Mouse (Mus musculus) spleen, adult 12 weeks (tissue): ENCODE results near the gene Mepce.
"Not testable (repeated sequence)": the region's sequence is repeated elsewhere in the genome, so short reads cannot be mapped to it uniquely, and the experiment has no call there.

ENCODE experiments used
- DNase-seq: peaks from one replicate; pipeline ENCODE4 v3.0.0; 2022; ENCODE audit warnings: low spot score

Mepce gene

DNA sequence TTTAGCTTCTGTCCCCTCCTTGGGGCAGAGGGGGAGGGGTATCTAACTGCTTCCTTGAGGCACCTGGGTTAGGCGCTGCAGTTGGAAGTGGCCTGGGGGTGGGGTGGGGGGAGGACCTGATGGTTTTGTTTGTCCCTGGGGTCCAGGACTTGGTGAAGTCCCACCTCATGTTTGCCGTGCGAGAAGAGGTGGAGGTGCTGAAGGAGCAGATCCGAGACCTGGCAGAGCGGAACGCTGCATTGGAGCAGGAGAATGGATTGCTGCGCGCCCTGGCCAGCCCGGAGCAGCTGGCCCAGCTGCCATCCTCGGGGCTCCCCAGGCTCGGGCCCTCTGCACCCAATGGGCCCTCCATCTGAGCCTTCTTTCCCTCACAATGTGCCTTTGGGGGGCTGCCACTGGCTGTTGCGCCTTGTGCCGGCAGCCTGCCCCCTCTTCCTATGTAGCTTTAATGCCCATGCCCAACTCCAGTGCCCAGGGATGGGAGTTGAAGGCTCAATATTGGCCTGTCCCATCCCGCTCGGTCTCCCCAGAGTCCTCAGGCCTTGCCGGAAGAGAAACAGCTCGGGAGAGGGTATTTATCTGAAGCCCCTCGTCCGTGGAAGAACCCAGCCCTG is 28.4 kb downstream of the Mepce start:
- DNase-seq: no peak

DNA sequence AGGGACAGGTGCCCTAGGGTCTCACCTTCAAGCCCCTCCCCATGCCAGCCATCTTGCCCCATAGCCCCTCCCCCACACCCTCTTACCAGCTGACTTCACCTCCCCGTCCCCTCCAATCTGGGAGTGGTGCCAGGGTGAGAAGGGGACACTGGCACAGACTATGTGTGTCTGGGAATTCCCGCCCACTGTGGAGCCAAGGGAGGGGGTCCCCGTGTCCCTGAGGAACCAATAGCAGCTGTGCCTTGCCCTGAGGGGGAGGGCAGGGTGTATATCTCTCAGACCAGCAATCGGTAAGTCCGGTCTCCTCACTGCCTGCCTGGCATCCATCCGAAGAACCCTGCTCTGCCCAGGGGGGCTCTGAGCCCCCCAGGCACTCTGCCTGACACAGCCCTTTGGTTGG is 29.6 kb downstream of the Mepce start:
- no peak for DNase-seq

DNA sequence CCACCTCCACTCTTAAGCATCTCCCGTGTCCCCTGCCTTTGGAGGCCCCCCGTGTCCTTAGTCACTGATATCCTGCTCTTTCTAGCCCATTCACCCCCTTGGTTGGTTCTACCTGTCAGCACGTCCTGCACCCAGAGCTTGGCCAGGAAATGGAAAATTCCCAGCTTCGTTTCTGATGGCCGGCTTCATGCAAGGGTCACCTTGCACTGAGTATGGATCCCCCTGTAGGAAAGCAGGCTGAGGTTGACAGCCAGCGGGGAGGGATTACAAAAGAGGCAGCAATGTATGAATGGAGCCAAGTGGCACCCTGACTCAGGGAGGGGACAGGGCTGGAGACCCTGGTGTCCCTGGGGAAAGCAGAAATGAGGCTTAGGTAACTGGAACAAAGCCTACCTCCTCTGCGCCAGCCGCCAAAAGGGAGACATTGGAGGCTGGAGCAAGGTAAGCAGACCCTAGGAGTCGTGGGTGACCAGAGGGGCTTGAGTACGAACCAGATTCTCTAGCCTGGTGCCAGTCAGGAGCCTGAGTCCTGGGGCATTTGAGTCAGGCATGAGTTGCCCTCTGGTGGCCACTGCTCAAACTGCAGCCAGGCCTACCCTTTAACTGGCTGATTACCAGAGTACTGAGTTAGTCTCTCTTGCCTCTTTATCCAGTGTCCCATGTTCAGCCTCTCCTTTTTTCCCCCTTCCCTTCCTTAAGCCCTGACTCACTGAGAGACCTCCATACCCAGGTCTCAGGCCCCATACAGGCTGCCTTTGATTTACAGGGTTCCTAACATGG is 30.4 kb downstream of the Mepce start:
- peak; percentile 79 for DNase-seq

DNA sequence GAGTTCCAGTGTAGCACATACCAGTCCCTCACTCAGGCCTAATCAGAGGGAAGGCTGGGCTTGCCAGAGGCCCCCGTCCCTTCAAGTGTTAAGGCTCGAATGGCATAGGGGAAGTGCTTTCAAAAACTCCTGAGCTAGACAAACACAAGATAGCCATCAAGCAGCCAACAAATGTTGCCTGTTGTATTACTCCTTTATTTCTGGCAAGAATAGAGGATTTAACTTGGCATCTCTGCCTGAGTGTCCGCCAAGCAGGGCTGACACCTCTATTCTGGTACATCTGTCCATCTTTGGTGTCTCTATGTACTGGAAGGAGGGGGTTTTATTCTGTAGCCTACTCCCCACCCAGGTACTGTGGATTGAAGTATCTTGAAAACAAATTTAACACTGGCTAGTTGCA is 31.3 kb downstream of the Mepce start:
- no peak for DNase-seq

DNA sequence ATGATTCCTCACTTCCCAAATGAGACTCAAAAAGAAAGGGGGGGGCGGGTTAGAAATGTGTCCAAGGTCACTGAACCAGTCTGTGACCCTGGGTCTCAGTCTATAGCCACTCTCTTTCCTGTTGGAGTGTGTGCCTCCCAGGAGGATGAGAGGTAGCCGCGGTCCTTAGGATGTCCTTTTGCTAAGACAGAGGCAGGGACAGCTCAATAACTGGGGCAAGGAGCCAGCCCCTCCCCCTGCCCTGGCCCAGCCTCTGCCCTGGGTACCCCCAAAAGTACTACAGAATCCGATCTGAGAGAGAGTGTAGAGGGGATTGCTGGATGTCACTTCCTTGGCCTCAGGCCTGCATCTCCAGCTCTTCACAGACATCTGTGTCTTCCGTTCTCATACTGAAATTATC is 32.0 kb downstream of the Mepce start:
- DNase-seq: no peak

DNA sequence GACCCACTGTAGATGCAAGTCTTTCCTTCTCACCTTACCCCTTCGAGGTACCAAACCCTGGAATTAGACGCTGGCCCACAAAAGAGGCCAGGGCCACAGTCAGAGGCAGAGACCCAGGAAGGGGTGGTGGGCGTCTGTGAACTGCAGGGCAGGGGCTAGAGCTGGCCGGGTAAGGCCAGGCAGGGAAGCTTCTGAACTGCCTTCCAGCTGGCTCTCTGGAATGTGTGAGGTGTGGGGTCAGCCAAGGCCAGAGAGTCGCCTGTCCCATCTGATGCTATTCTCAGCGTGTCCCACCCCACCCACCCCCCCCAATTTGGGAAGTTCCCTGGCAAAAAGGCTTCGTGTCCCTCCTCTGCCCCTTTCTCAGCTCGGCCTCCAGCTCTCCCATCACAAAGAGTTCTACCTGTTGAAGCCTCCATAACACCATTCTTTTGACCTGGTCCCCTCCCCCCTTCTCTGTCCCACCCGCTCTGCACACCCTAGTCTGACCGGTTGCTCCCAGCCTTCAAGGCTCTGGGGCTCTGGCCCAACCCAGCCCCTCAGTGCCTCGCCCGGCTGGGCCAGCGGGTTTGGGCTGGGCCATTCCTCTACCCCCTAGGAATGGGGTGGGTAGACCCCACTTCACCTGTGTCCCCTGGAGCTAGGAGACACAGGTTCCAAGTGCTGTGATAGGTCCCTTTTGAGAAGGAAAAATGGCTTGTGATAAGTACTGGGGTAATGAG is 34.2 kb downstream of the Mepce start:
- no peak for DNase-seq

DNA sequence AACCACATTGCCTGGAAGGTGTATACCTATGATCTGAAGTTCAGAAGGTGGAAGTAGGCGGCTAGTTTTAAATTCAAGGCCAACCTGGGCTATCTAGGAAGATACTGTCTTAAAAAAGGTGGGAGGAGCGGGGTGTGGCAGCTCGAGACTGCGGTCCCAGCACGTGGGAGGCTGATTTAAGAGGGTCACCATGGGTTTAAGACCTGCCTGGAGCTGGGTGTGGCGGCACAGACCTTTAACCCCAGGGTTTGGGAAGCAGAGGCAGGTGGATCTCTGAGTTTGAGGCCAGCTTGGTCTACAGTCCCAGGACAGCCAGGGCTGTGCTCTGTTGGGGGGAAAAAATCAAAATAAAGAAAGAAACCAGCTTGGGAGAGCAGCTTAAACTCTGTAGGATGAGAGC is 35.5 kb downstream of the Mepce start:
- no peak for DNase-seq

DNA sequence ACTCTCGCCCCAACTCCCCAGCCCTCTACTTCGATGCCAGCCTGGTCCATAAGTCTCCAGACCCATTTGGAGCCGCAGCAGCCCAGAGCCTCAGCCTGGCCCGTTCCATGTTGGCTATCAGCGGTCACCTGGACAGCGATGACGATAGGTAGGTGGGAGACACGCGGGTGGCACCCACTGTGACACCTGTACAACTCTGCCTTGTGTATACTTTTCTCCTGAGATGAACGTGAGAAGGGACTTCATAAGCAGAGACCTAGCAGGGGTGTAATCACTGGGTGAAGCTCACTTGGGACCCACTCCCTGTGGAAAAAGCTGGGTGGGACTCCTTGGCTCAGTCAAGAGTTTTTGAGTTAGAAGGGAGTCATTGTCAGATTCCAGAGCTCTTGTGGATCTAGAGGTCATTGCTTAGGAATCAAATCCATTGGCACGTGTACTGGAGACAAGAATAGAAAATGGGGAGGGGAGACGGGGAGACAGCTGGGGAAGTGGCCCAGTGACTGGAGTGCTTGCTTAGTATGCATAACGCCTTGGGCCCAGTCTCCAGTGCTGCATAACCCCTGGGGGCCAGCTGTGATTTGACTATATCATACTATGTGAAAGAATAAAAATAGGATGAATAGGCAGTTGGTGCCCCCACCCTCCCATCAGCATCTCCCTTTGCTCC is 36.1 kb downstream of the Mepce start:
- no peak for DNase-seq

DNA sequence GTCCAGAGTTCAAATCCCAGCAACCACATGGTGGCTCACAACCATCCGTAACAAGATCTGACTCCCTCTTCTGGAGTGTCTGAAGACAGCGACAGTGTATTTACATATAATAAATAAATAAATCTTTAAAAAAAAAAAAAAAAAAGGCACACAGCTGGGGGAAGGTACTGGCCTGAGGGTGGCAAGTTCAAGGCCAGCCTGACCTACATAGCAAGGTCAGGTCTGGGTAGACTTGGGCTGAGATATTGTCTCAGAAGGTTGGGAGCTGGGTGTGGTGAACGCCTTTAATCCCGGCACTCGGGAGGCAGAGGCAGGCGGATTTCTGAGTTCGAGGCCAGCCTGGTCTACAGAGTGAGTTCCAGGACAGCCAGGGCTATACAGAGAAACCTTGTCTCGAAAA is 37.2 kb downstream of the Mepce start:
- DNase-seq: not testable (repeated sequence)

DNA sequence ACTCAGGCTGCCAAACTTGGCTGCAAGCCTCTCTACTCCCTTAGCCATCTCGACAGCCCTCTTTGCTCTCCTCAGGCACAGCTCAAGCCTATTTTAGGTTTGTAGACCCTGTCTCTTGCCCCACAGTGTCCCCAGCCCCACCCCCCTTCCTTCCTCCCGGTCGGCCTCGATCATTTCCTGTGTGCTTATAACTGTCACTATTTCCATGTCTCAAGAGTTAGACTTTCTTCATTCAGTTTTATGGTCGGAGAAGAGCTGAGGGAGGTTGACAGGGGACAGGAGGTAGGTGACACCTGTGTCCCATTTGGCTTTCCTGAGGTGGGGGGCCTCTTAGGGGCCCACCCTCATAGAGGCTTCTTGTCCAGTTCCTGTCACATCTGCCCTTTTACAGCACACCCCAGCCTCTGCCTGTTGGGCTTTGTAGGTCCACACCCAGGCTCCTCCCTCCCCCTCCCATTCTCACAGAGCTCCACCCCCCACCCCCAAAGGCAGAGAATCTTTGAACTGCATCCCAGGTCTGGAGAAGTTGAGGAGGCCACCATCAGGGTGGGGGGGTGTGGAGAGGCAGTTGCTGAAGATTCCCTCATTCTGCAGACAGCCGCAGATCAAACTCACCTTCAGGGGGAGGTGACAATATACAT is 38.1 kb downstream of the Mepce start:
- DNase-seq: no peak

DNA sequence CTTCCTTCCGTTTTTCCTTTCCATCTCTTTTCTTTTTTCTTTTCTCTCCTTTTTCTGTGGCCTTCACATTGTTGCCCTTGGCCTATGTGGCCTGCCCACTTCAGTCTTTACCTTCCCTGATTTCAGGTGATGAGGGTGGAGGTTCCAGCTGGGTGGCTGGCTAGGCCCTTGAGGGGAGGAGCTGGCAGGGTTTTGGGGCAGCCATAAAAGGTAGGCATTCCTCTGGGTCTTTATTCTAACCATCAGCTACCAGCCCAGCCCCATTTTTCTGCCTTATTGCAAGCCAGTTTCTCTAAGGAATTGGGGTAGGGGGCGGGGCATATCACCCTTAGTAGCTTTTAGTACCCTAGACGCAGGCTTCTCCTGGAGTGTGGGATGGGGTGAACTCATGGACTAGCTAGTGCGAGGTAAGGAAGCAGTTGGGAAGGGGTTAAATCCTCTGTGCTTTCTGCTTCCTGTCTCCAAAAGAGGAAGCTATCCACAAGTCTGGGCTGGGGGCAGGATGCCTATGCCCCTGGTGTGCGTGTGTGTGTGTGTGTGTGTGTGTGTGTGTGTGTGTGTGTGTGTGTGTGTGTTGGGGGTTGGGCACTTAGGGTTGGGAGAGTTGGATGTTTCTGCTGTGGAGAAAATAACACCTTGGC is 39.2 kb downstream of the Mepce start:
- no peak for DNase-seq

DNA sequence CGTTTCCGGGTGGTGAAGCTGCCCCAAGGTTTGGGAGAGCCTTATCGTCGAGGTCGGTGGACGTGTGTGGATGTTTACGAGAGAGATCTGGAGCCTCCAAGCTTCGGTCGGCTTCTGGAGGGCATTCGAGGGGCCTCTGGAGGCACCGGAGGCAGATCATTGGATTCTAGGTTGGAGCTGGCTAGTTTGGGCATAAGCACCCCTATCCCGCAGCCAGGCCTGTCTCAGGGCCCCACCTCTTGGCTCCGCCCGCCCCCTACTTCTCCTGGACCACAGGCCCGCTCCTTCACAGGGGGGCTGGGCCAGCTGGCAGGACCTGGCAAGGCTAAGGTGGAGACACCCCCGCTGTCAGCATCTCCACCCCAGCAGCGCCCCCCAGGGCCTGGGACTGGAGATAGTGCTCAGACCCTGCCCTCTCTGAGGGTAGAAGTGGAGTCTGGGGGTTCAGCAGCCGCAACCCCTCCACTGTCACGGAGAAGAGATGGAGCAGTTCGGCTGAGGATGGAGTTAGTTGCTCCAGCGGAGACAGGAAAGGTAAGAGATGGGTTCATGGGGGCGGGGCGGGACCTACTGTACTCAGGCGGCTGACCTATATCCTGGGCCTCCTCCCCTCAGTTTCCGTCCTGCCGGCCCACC is 40.0 kb downstream of the Mepce start:
- peak; percentile 42 for DNase-seq

DNA sequence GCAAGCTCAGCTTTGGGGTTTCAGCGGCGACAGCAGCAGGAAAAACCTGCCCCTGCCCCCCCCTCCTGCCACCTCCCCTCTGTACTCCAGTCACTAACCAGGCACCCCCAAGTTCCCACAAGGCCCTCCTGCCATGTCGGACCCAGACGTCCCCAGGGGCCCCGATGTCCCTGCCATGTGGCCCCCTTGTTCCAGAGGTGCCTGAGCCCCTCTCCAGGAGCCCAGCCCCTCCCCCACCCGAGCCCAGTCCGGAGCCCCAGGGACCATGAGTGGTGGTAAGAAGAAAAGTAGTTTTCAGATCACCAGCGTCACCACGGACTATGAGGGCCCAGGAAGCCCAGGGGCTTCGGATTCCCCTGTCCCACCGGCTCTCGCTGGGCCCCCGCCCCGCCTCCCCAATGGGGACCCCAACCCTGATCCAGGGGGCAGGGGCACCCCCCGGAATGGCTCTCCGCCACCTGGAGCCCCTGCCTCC is 40.6 kb downstream of the Mepce start:
- DNase-seq: no peak

DNA sequence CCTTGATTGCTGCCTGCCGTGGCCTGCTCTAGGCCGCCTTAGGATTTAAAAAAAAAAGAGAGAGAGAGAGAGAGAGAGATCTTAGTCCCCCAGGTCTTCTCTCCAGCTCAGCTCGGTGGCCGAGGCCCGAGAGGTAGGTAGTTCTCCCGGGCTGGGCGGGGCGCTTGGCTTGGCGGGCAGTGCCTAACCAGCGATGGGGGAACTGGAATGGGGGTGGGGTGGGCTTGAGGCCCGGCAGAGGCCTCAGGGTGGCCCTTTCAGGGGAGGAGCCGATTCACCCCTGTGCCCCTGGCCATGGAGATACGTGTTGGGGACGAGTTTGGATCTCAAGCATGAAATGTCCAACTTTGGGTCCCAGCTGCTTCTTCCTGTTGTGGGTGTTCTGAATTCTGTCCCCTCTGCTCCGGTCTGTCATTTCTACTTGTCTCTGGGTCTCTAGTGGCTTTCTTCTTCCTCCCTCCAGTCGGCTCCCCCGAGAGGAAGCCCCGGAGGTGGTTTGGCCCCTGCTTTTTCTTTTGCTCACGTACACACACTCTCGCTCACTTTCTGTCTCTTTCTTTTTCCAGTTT is 41.1 kb downstream of the Mepce start:
- peak; percentile 65 for DNase-seq

DNA sequence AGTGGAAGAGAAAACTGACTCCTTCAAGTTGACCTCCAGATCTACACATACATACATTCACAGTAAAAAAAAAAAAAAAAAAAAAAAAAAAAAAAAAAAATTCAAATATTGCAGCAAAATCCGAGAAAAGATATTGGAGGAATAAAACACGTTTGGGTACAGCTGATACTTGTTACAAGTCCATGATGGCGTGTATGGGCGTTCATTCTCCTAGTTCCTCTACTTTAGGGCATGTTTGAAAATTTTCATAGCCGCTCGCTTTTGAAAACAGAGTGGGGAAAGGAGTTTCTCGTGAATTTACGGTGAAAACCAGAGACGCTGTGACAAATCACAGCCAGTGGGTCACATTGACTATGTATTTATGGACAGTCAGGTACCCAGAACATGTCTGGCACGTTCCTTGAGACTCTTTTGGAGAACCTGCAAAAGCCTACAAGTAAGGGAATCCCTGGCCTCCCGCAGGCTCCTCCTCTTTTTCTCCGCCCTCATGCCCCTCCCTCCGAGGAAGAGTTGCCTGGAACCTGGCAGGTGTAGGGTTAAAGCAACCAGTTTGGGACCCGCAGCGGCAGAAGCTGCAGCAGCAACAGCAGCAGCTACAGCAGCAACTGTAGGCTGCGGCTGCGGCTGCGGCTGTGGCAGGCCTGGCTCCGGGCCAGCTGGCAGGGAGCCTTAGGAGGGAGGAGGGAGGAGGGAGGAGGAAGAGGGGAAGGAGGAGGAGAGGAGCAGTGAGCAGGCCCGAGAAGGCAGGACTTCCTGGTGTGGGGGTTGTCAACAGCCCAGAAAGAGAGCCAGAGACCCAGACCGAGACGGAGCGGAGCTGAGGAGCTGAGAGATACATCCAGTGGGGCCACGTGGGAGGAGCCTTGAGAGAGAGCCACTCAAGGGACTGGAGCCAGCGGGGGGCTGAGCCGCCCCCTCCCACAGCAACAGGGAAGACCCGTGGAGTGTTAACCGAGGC is 42.0 kb downstream of the Mepce start, which contains the start of gene Tsc22d4:
Gene Tsc22d4, plus strand, starts transcription at position 517 of the 958 bp plus-strand sequence.
- peak; percentile 96 for DNase-seq

DNA sequence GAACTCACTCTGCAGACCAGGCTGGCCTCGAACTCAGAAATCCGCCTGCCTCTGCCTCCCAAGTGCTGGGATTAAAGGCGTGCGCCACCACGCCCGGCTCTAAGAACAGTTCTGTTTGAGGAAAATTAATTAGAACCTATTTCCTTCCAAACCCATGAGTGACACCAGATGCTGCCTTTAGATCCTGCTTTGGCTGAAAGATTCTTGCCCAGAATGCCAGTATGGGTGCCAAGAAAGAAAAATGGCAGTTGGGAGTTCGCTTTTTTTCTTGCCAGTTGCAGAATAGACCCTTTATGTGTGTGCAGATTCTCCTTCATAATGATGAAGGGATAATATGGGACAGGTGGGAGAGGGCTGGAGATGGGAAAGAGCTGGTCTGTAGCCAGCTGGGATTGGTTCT is 43.3 kb downstream of the Mepce start:
- DNase-seq: no peak

DNA sequence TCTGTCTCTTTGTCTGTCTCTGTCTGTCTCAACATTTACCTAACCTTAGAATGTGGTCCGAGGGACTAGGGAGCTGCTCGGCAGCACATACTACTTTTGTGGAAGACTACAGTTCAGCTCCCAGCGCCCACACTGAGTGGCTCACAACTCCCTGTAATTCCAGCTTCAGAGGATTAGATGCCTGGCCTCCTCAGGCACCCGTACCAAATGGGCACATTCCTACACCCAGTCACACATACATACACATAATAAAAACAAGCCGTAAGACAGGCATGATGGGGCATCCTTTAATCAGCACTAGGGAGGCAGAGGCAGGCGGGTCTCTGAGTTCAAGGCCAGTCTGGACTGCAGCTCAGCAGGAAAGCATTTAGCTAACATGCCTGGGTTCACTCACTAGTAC is 44.6 kb downstream of the Mepce start:
- no peak for DNase-seq

DNA sequence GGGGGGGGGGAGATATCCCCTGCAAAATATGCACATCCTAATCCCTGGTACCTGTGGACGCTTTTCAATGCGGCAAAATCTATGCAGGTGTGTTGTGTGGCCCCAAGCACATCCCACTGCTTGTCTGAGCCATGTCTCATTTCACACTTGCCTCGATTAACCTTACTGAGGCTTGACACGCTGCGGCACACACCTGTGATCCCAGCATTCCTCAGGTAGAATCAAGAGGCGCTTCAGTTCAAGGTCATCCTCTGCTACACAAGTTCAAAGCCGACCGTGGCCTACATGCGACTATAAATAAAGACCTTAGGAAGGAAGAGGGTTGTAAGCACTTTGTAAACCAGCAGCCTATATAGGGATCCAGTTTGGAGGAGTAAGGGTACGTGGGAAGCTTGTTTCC is 45.4 kb downstream of the Mepce start:
- no peak for DNase-seq
